Mouse (Mus musculus): ENCODE measurements around the gene Ccdc142. TPM values are rescaled to one million over a fixed set of nuclear protein-coding genes. Genes with fewer than 3 reads are reported as not detected.
A peak's percentile ranks its signal among the peaks of the same experiment; 100 is the strongest.

The Ccdc142 gene
- polyA plus RNA-seq, 1 experiment from 2014 or later, result 3.8 TPM

DNA sequence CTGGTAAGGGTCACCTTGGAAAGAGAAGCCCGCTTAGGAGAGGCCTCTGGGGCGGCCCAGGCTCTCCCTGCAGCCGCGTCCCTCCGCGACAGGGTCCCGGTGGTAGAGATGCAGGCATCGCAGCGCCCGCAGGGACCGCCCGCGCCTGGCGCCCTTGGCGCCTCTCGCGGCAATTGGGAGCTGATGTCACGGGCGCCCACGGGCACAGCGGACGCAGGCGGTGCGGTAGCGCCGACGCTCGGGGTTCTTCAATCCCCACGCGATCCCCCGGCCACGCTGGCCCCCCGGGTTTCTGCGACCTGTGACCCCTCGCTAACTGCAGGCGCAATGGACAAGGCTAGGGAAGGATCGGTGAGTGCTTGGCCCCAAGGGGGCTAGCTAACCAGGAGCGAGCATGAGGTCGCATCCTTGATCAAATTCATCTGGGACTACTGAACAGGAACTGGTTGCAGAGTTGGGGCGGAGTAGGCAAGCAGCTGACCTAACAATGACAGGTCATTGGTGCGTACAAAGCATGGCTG is 40.9 kb downstream of the Ccdc142 start:
- no peak for ATAC-seq (ENCODE audit: insufficient number of reproducible peaks, insufficient read depth, low FRiP score, low TSS enrichment, low read depth)
- Histone ChIP-seq H3K9me3 (no peaks in the 10 kb centered on the region), H3K36me3 (peaks cover 29% of the 10 kb centered on the region), H3K9ac (replicated peaks) (peak overlapping the region; percentile 61), H3K4me1 (replicated peaks) (peaks cover 68% of the 10 kb centered on the region), H3K4me3 (replicated peaks) (peak overlapping the region; percentile 36), H3K4me2 (peak overlapping the region; percentile 73), H3K27me3 (no peaks in the 10 kb centered on the region; the same call in 1 of the 2 replicates), H3K27ac (no peak overlapping the region)
- 4% methylated on average over 41 of the region's 41 CpGs for WGBS

DNA sequence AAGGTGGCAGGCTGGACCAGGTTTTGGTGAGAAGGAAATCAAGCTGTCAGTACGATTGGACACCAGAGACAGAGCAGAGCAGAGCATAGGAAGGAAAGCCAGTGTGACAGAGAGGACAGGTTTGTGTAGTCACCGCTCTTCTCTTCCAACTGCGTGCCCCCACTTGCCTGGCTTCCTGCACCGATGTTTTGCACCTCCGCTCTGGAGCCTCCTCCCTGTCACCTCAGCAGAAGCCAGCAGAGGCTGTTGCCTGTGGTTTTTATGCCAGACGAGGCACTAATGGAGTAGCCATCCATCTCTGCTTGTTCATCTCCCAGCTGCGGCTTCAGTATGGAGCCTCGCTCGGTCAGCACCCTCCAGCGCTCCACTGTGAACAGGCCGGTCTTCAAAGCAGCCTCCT is 41.5 kb downstream of the Ccdc142 start:
- no peaks in the 10 kb centered on the region; the same call in 1 of the 2 replicates for H3K27me3 ChIP-seq
- peak overlapping the region; percentile 73 for H3K4me2 ChIP-seq
- no peak for ATAC-seq (ENCODE audit: insufficient number of reproducible peaks, insufficient read depth, low FRiP score, low TSS enrichment, low read depth)
- no peak overlapping the region for H3K9ac ChIP-seq (replicated peaks)
- peaks cover 35% of the 10 kb centered on the region for H3K36me3 ChIP-seq
- no peak overlapping the region for H3K4me3 ChIP-seq (replicated peaks)
- H3K27ac ChIP-seq, result no peak overlapping the region
- H3K9me3 ChIP-seq, result no peaks in the 10 kb centered on the region
- WGBS, result 35% methylated on average over 11 of the region's 11 CpGs
- H3K4me1 ChIP-seq (replicated peaks), result peaks cover 65% of the 10 kb centered on the region

DNA sequence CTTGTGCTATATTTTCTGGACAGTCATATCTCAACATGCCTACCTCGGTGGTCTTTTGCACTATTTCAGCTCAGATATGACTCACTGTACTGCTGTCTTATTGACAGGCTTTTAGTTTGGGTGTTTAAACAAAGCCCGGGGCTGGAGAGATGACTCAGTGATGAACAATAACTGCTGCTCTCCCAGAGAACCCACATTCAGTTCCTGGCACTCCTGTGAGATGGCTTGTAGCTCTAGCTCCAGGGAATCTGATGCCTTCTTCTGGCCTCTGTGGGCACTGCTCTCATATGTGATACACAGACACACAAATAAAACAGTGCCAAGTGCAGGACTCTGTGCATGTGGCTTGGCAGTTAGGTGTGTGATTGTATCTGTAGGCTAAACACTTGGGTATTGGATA is 43.8 kb downstream of the Ccdc142 start:
- H3K27me3 ChIP-seq, result no peaks in the 10 kb centered on the region; the same call in 1 of the 2 replicates
- H3K4me3 ChIP-seq (replicated peaks), result no peak overlapping the region
- H3K9me3 ChIP-seq, result no peaks in the 10 kb centered on the region
- H3K27ac ChIP-seq, result peak overlapping the region; percentile 60; the same call in 1 of the 2 replicates
- H3K4me2 ChIP-seq, result no peak overlapping the region
- ATAC-seq (ENCODE audit: insufficient number of reproducible peaks, insufficient read depth, low FRiP score, low TSS enrichment, low read depth), result no peak
- H3K9ac ChIP-seq (replicated peaks), result no peak overlapping the region
- peaks cover 48% of the 10 kb centered on the region for H3K36me3 ChIP-seq
- WGBS, result 88% methylated on average over 2 of the region's 2 CpGs
- peaks cover 42% of the 10 kb centered on the region for H3K4me1 ChIP-seq (replicated peaks)

- 53% methylated on average over 9 of the region's 9 CpGs for WGBS
- no peaks in the 10 kb centered on the region for H3K9me3 ChIP-seq
- no peak overlapping the region for H3K4me2 ChIP-seq
- no peak overlapping the region for H3K4me3 ChIP-seq (replicated peaks)
- H3K27ac ChIP-seq, result peak overlapping the region; percentile 60
- peaks cover 54% of the 10 kb centered on the region for H3K36me3 ChIP-seq
- no peaks in the 10 kb centered on the region; the same call in 1 of the 2 replicates for H3K27me3 ChIP-seq
- H3K9ac ChIP-seq (replicated peaks), result 0 out of 2 replicates have a peak overlapping the region, but pooled peaks have one; percentile 8
- H3K4me1 ChIP-seq (replicated peaks), result peaks cover 39% of the 10 kb centered on the region
- no peak for ATAC-seq (ENCODE audit: insufficient number of reproducible peaks, insufficient read depth, low FRiP score, low TSS enrichment, low read depth)
Observed at GRCm38 (mm10) chr6:83145805-83146204, 44.4 kb downstream of the Ccdc142 start.

DNA sequence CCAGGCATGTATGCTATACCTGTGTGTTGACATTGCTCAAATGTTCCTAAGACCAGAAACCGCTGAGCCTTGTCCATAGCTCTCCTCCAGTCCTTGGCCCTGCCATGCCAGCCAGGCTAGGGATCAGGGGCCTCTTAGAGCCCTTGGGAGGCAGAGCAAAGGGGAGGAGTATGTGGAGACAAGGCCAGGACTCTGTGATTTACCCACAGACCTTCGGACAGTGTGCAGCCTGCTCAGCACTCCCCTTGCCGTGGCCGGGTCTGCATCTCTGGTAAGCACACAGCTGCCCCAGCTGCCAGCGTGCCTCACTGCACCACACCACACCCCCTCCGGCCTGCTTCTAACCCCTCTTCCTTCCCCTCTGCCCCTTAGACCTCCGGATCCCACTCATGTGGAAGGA is 45.9 kb downstream of the Ccdc142 start:
- no peak for ATAC-seq (ENCODE audit: insufficient number of reproducible peaks, insufficient read depth, low FRiP score, low TSS enrichment, low read depth)

GRCm38 (mm10) chr6:83151721-83152120 is 50.3 kb downstream of the Ccdc142 start:
- no peak overlapping the region for H3K4me3 ChIP-seq (replicated peaks)
- no peak for ATAC-seq (ENCODE audit: insufficient number of reproducible peaks, insufficient read depth, low FRiP score, low TSS enrichment, low read depth)
- no peaks in the 10 kb centered on the region for H3K27me3 ChIP-seq
- H3K36me3 ChIP-seq, result peaks cover 70% of the 10 kb centered on the region
- no peak overlapping the region for H3K27ac ChIP-seq
- WGBS, result 32% methylated on average over 8 of the region's 8 CpGs
- H3K4me2 ChIP-seq, result no peak overlapping the region
- no peaks in the 10 kb centered on the region for H3K9me3 ChIP-seq
- peaks cover 24% of the 10 kb centered on the region for H3K4me1 ChIP-seq (replicated peaks)
- H3K9ac ChIP-seq (replicated peaks), result no peak overlapping the region

More for the DNA sequence above, 45.9 kb downstream of the Ccdc142 start:
- WGBS, result 68% methylated on average over 7 of the region's 7 CpGs
- no peaks in the 10 kb centered on the region; the same call in 1 of the 2 replicates for H3K27me3 ChIP-seq
- H3K27ac ChIP-seq, result peak overlapping the region; percentile 2; the same call in 1 of the 2 replicates
- H3K36me3 ChIP-seq, result peaks cover 69% of the 10 kb centered on the region
- H3K4me1 ChIP-seq (replicated peaks), result peaks cover 28% of the 10 kb centered on the region
- no peak overlapping the region for H3K4me3 ChIP-seq (replicated peaks)
- no peak overlapping the region for H3K4me2 ChIP-seq
- no peak overlapping the region for H3K9ac ChIP-seq (replicated peaks)
- H3K9me3 ChIP-seq, result no peaks in the 10 kb centered on the region

GRCm38 (mm10) chr6:83153038-83153437 is 51.6 kb downstream of the Ccdc142 start:
- H3K36me3 ChIP-seq, result peaks cover 57% of the 10 kb centered on the region
- H3K4me2 ChIP-seq, result no peak overlapping the region
- no peaks in the 10 kb centered on the region for H3K9me3 ChIP-seq
- H3K27ac ChIP-seq, result no peak overlapping the region
- no peaks in the 10 kb centered on the region for H3K27me3 ChIP-seq
- ATAC-seq (ENCODE audit: insufficient number of reproducible peaks, insufficient read depth, low FRiP score, low TSS enrichment, low read depth), result no peak
- no peak overlapping the region for H3K4me3 ChIP-seq (replicated peaks)
- WGBS, result 87% methylated on average over 12 of the region's 12 CpGs
- no peak overlapping the region for H3K9ac ChIP-seq (replicated peaks)
- H3K4me1 ChIP-seq (replicated peaks), result peaks cover 21% of the 10 kb centered on the region

DNA sequence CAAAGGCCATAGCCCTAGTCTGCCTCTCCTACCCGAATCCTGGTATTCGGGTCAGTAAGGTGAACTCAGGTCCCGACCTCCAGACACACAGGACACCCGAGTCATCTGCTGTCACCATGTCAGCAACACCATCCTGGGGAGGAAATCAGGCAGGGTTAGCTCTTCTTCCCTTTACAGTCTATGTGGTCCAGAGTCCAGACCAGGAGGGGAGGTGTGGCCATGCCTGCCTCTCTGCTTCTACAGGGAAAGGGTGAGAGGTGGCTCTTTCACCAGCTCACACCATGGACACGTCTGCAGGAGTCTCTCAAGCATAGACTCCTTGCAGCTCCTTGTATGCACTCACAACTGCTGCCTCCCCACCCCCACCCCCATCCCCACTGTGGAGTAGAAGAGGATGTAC is 52.1 kb downstream of the Ccdc142 start:
- no peak overlapping the region for H3K4me2 ChIP-seq
- H3K9ac ChIP-seq (replicated peaks), result no peak overlapping the region
- ATAC-seq (ENCODE audit: insufficient number of reproducible peaks, insufficient read depth, low FRiP score, low TSS enrichment, low read depth), result no peak
- WGBS, result 74% methylated on average over 5 of the region's 5 CpGs
- peaks cover 21% of the 10 kb centered on the region for H3K4me1 ChIP-seq (replicated peaks)
- no peak overlapping the region for H3K27ac ChIP-seq
- no peaks in the 10 kb centered on the region for H3K9me3 ChIP-seq
- no peak overlapping the region for H3K4me3 ChIP-seq (replicated peaks)
- peaks cover 52% of the 10 kb centered on the region for H3K36me3 ChIP-seq
- no peaks in the 10 kb centered on the region for H3K27me3 ChIP-seq

DNA sequence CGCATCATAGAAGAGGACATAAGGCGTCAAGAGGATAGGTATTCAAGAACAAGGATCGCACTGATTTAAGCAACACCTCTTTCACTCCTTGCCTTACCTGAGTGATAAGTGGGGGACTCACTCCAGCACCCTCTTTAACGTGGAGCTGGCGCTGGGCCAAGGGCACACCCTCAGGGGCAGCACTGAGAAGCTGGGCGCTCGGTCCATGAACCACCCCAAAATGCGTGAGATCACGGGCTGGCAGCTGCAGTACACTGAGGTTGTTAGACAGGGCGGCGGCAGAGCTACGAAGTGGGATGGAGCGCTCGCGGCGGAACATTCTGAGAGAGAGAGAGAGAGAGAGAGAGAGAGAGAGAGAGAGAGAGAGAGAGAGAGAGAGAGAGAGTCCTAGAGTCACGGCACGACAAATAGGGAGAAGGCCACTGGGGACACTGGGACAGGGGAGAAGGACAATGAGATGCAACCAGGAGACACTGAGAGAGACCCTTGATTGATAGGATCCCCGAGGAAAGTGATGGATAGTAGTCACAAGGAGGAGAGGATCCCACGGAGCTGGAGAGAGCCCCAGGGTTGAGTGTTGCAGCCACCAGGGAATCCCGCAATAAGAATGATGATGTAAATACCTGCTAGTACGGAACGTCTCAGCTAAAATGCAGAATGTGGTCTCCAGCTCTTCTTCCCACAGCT is 54.3 kb downstream of the Ccdc142 start:
- Histone ChIP-seq H3K9me3 (no peaks in the 10 kb centered on the region), H3K36me3 (peaks cover 30% of the 10 kb centered on the region), H3K9ac (replicated peaks) (peak overlapping the region; percentile 67), H3K27ac (no peak overlapping the region), H3K4me2 (peak overlapping the region; percentile 86), H3K4me1 (replicated peaks) (peaks cover 21% of the 10 kb centered on the region), H3K4me3 (replicated peaks) (peak overlapping the region; percentile 57), H3K27me3 (peaks cover 10% of the 10 kb centered on the region)
- WGBS, result 8% methylated on average over 23 of the region's 23 CpGs
- ATAC-seq (ENCODE audit: insufficient number of reproducible peaks, insufficient read depth, low FRiP score, low TSS enrichment, low read depth), result peak; percentile 21; the same call in 1 of the 2 replicates

DNA sequence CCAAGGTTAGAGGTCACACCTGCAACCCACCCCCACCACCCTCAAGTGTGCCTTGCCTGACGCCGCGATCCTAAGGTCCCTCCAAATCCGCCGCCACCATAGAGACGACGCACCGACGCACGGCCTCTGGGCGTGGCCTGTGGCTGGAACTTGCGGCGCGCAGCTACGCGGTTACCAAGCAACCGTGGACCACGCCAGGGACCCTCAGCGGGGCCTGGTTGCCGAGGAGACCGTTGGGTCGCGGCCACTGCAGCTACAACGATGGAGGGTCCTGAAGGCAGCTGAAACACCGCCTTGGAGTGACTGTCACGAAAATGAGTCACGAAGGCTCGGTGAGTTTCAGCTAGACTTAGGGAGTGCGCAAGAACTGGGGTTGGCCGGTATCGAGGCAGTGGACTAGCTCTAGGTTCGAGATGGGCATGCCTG is 54.9 kb downstream of the Ccdc142 start, which contains the start of the genes Wdr54 and 1700003E16Rik:
Gene Wdr54, minus strand, starts transcription at position 139 of the 426 bp plus-strand sequence.
Gene 1700003E16Rik, plus strand, starts transcription at position 146 of the 426 bp plus-strand sequence.
- WGBS, result 2% methylated on average over 32 of the region's 32 CpGs
- H3K27ac ChIP-seq, result no peak within 1 kb of the TSS
- no peaks in the 10 kb centered on the region for H3K9me3 ChIP-seq
- peaks cover 24% of the 10 kb centered on the region for H3K36me3 ChIP-seq
- ATAC-seq (ENCODE audit: insufficient number of reproducible peaks, insufficient read depth, low FRiP score, low TSS enrichment, low read depth), result peak; percentile 89
- H3K9ac ChIP-seq (replicated peaks), result peak within 1 kb of the TSS; percentile 67
- H3K4me1 ChIP-seq (replicated peaks), result peaks cover 21% of the 10 kb centered on the region
- H3K4me3 ChIP-seq (replicated peaks), result peak within 1 kb of the TSS; percentile 57
- peaks cover 16% of the 10 kb centered on the region for H3K27me3 ChIP-seq
- peak within 1 kb of the TSS; percentile 86 for H3K4me2 ChIP-seq

Measured in limb, embryonic 12.5 days (tissue).